Mouse (Mus musculus): Measurements from ENCODE around the gene Lrrc74b.

Gene Lrrc74b

GRCm38 (mm10) chr16:17499249-17499883, 61.7 kb downstream of the Lrrc74b start:
- no peak for DNase-seq (ENCODE audit: low read depth, low spot score)

GRCm38 (mm10) chr16:17496499-17497305, 64.3 kb downstream of the Lrrc74b start:
- no peak for DNase-seq (ENCODE audit: low read depth, low spot score)
